Mouse (Mus musculus): ENCODE data around the gene Pcca. TPM values are rescaled to one million over a fixed set of nuclear protein-coding genes. Genes with fewer than 3 reads are reported as not detected.

The Pcca gene
- total RNA-seq, 1 experiment from 2014 or later = 37.0 TPM

DNA sequence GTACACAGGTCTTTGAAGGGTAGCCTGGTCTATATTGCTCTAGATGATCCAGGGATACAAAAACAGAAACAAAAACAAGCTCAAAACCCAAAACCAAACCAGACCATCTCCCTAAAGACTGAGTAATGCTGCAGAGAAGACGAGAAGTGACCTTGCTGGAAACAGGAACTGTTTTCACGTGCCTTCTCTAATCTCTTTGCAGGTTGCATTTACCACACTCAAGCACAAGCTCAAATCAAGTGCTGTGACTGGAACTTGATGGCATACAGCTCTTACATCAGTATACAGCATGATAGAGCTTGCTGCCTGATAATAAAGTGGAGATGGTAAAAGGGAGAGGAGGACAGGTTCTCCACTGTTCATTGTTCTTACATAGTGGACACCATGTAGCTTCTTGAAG is 74.2 kb downstream of the Pcca start:
- no peak for ATAC-seq (replicated peaks in 1 of 2; ENCODE audit: insufficient read depth in 1 of 2, low FRiP score in 2 of 2, low TSS enrichment in 1 of 2, low read depth in 1 of 2, poor library complexity in 2 of 2, severe bottlenecking in 2 of 2)

- ATAC-seq (replicated peaks in 1 of 2; ENCODE audit: insufficient read depth in 1 of 2, low FRiP score in 2 of 2, low TSS enrichment in 1 of 2, low read depth in 1 of 2, poor library complexity in 2 of 2, severe bottlenecking in 2 of 2) = no peak
Measured at GRCm38 (mm10) chr14:122611035-122611434, 76.9 kb downstream of the Pcca start.

DNA sequence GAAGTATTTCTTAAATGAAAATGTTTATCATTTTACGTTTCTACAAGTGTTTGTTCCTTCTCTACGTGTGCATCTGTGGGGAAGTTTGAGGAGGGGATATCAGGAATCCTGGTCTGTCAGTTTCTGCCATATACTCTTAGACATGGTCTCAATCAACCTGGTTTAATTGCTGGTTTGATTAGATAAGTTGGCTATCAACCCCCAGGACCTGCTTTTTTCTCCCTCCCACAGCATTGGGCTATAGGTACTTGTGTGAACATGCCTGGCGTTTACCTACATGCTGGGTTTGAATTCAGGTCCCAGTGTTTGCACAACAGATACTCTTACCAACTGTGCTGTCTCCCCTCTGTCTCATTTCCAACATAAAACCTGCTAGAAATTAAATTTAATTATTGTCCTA is 78.2 kb downstream of the Pcca start:
- no peak for ATAC-seq (replicated peaks in 1 of 2; ENCODE audit: insufficient read depth in 1 of 2, low FRiP score in 2 of 2, low TSS enrichment in 1 of 2, low read depth in 1 of 2, poor library complexity in 2 of 2, severe bottlenecking in 2 of 2)

DNA sequence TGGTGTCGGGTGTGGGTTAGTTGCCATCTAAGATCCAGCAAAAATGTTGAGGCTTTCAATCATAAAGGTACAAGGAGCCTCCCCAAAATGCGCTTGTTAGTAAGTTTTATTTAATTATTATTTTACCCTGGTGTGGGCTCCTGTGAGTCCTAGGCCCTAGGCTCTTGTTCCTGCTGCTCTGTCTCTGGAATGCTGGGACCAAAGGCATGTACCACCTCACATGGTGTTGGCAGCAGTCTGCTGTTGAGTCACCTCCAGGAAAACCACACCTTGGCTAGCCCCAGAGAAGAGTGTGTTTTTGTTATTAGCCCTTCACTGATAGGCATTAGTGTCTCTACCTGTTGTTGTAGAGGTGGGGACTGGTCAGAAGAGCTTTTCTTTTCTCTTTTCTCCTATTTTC is 83.5 kb downstream of the Pcca start:
- no peak for ATAC-seq (replicated peaks in 1 of 2; ENCODE audit: insufficient read depth in 1 of 2, low FRiP score in 2 of 2, low TSS enrichment in 1 of 2, low read depth in 1 of 2, poor library complexity in 2 of 2, severe bottlenecking in 2 of 2)

DNA sequence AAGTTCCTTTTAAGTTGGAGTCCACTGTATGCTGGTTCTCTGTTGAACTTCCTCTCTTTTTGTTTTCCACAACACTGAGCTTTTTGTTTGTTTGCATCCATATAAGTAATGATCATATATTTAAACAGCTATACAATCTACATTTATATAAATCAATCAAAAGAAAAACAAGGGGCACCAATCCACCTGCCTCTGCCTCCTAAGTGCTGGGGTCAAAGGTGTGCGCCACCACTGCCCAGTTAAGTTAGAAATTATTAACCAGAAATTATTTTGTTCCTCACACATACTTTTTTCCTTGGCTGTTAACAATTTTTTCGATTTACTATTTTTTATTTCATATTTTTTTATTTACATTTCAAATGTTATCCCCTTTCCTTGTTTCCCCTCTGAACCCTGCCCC is 99.3 kb downstream of the Pcca start:
- ATAC-seq (replicated peaks in 1 of 2; ENCODE audit: insufficient read depth in 1 of 2, low FRiP score in 2 of 2, low TSS enrichment in 1 of 2, low read depth in 1 of 2, poor library complexity in 2 of 2, severe bottlenecking in 2 of 2) = no peak

DNA sequence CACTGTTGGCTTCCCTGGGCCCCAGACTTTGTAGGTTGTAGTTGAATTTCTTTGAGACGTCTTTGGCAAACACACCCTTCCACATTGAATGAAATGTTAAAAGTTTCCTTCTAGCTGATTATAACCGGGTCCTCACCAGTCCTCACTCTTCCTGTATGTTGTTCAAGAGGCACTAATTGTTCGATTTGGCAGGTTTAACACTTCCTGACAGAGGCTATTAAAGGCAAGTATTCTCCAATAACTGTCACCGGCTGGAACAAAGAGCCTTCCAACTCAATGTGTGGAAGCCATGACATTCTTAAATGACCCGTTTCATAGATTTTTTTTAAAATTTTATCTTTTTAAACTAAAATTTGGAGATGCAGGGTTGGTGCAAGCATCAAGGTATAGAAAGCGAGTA is 102.5 kb downstream of the Pcca start:
- ATAC-seq (replicated peaks in 1 of 2; ENCODE audit: insufficient read depth in 1 of 2, low FRiP score in 2 of 2, low TSS enrichment in 1 of 2, low read depth in 1 of 2, poor library complexity in 2 of 2, severe bottlenecking in 2 of 2) = no peak

- no peak for ATAC-seq (replicated peaks in 1 of 2; ENCODE audit: insufficient read depth in 1 of 2, low FRiP score in 2 of 2, low TSS enrichment in 1 of 2, low read depth in 1 of 2, poor library complexity in 2 of 2, severe bottlenecking in 2 of 2)
Measured at GRCm38 (mm10) chr14:122637798-122638555, 103.9 kb downstream of the Pcca start.

DNA sequence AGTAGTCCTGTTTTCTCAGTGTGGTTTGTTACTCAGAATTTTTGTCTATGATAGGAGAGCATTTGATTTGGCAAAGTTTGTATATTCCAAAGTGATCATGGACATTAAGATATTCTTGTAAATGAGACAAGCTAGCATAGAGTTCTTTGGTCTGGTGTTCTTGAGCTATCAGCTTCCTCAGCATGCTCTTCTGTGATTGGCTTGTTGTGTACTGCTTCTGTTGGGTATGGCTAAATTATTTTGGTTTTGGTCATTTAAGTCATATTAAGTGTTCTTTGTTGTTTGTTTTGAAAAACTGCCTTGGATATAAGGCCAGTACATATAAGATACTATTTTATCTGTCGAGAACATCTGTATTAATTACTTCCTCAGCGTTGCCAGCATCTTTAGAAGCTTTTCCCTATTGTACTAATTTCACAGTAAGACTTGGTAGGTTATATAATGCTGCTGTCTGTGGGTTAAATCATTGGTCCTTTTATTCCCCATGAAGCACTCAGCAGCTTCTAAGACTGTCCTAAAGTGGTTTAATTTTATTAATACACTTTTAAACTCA is 105.1 kb downstream of the Pcca start:
- ATAC-seq (replicated peaks in 1 of 2; ENCODE audit: insufficient read depth in 1 of 2, low FRiP score in 2 of 2, low TSS enrichment in 1 of 2, low read depth in 1 of 2, poor library complexity in 2 of 2, severe bottlenecking in 2 of 2) = no peak

DNA sequence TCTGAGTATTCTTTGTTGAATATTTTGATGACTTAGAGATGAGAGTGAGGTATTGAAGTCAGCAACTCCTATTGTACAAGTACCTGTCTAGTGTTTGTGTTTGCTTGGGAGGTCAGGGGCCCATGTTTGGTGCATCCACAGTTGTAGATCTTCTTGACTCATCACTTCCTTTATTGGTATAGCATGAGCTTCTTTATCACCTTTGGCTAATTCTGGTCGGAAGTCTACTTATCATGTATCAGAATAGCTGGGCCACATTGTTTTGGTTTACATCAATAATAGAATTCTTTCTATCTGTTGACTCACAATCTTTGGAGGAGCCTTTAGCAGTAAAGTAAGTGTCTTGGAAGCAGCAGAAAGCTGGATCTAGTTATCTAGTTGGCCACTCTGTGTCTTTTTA is 108.3 kb downstream of the Pcca start:
- no peak for ATAC-seq (replicated peaks in 1 of 2; ENCODE audit: insufficient read depth in 1 of 2, low FRiP score in 2 of 2, low TSS enrichment in 1 of 2, low read depth in 1 of 2, poor library complexity in 2 of 2, severe bottlenecking in 2 of 2)

DNA sequence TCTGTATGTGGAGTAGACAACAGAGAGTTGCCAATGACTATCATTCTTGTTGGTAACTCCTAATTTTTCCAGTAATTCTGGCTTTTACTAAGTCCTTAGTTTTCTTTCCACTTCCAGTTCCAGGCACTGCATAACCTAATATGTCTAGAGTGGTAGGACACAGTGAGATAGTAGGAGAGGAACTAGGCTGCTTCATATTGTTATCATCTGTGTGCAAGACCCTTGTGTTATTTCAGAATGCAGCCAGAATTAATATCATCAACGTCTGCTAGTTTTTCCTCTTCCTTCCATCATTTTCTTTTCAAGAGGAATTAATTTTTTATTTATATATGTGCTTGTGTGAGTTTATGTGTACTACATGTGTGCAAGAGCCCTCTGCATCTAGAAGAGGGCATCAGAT is 114.1 kb downstream of the Pcca start:
- no peak for ATAC-seq (replicated peaks in 1 of 2; ENCODE audit: insufficient read depth in 1 of 2, low FRiP score in 2 of 2, low TSS enrichment in 1 of 2, low read depth in 1 of 2, poor library complexity in 2 of 2, severe bottlenecking in 2 of 2)

- no peak for ATAC-seq (replicated peaks in 1 of 2; ENCODE audit: insufficient read depth in 1 of 2, low FRiP score in 2 of 2, low TSS enrichment in 1 of 2, low read depth in 1 of 2, poor library complexity in 2 of 2, severe bottlenecking in 2 of 2)
Measured at GRCm38 (mm10) chr14:122649336-122649950, 115.3 kb downstream of the Pcca start.

DNA sequence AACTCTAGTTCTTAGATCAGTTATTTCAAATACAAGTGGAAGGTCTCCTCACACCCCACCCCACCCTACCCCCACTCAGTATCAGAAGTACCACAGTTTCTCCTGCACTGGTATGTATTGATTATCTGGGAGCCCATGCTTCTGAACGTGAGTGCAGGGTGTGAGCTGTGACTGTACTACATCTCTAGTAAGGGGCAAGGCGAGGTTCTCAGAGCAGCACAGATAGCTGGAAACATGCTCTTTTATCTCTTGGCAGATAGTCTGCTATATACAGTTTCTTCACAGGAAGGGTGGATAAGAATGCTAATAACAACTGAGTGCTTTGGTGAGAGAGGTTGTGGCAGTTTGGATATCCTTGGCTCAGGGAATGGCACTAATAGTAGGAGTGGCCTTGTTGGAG is 117.6 kb downstream of the Pcca start:
- peak in 1 of 2 experiments; percentile 29; a peak in 1 of 4 replicates for ATAC-seq (replicated peaks in 1 of 2; ENCODE audit: insufficient read depth in 1 of 2, low FRiP score in 2 of 2, low TSS enrichment in 1 of 2, low read depth in 1 of 2, poor library complexity in 2 of 2, severe bottlenecking in 2 of 2)

DNA sequence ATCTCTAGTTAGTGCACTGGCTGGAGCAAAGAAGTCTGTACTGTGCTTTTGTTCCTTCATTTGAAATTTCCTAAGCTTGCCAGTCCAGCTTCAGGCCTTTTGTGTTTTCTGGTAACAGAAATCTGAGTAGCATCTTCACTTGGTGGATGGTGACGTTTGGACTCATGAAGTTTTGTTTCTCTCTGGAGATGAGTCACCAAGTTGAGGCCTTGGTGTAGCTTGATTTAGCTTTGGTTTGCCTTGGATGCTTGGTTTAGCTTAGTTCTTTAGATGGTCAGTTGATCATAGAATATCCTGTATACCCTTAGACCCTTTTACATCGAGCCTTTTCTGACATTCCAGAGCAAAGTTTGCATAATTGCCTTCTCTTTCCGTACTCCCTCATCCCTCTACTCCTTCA is 141.5 kb downstream of the Pcca start:
- ATAC-seq (replicated peaks in 1 of 2; ENCODE audit: insufficient read depth in 1 of 2, low FRiP score in 2 of 2, low TSS enrichment in 1 of 2, low read depth in 1 of 2, poor library complexity in 2 of 2, severe bottlenecking in 2 of 2) = no peak

DNA sequence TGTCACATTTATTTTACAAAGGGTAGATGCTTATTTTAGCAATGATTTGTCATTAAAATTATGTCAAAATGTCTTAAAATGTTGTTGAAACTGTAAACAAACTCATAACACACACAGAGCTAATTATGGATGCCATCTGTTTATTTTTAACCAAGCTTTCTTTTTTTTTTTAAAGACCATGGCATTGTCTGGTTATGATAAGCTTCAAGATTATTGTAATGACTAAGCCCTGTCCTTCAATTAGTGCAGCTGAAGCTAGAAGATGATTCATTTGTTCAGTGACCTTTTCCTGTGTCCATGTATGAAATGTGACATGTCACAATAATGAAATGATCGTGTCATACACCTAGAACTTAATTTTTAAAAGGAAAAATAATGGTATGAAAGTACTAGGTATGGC is 149.5 kb downstream of the Pcca start:
- no peak for ATAC-seq (replicated peaks in 1 of 2; ENCODE audit: insufficient read depth in 1 of 2, low FRiP score in 2 of 2, low TSS enrichment in 1 of 2, low read depth in 1 of 2, poor library complexity in 2 of 2, severe bottlenecking in 2 of 2)

DNA sequence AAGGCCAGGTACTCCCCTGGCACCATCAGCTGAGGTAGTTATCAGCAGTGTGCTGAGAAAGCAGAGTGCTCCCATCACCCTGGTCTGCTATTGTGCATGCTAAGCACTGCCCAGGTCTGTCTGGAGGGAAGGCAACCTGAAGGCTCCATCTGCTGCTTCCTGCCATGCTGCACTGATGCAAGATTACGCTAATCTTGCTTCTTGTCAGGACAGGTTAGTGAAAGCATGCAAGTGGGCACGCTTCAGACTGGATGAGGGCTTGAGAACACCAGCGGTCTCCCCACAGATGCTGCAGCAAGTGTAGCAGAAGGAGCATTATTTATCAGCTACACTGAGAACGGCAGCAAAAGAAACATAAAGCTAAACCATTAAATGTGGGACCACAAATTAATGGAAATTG is 150.1 kb downstream of the Pcca start:
- no peak for ATAC-seq (replicated peaks in 1 of 2; ENCODE audit: insufficient read depth in 1 of 2, low FRiP score in 2 of 2, low TSS enrichment in 1 of 2, low read depth in 1 of 2, poor library complexity in 2 of 2, severe bottlenecking in 2 of 2)

- no peak for ATAC-seq (replicated peaks in 1 of 2; ENCODE audit: insufficient read depth in 1 of 2, low FRiP score in 2 of 2, low TSS enrichment in 1 of 2, low read depth in 1 of 2, poor library complexity in 2 of 2, severe bottlenecking in 2 of 2)
Measured at GRCm38 (mm10) chr14:122684811-122685210, 150.7 kb downstream of the Pcca start.

DNA sequence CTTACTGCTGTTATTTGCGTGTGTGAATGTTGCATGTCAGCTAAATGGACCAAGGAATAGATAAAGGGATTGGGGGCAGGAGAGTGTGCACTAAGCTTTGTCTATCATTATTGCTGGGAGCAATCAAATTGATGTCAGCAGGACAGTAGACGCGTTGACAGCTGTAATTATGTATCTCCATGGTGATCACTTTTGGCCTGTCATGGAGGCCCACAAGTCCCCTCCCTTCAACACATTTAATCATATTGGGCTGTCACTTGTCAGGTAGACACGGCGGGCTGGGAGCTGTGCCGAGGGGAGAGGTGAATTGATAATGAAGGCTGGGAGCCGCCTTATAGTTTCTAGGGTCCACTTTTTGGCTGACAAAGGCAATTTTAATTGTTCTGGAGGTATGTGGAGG is 153.3 kb downstream of the Pcca start:
- ATAC-seq (replicated peaks in 1 of 2; ENCODE audit: insufficient read depth in 1 of 2, low FRiP score in 2 of 2, low TSS enrichment in 1 of 2, low read depth in 1 of 2, poor library complexity in 2 of 2, severe bottlenecking in 2 of 2) = no peak

DNA sequence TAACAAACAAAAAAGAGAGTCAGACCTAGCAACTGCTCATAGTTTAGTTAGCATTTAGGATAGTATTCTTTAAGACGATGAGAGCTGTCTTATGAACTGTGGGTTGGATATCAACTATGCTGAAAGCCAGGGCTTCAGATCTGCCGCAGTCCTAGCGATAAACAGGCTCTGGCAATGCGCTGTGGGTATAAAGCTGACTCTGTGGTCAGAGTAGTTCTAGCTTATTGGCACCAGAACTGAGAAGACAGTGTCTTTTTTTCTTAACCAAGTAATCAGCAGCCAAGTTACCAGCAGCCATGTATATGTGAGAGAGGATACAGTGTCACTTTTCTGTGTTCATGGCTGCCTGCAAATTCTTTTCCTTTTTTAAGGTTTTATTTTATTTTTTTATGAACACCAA is 154.3 kb downstream of the Pcca start:
- no peak for ATAC-seq (replicated peaks in 1 of 2; ENCODE audit: insufficient read depth in 1 of 2, low FRiP score in 2 of 2, low TSS enrichment in 1 of 2, low read depth in 1 of 2, poor library complexity in 2 of 2, severe bottlenecking in 2 of 2)
